Mouse (Mus musculus) 3134 (cell line): Measurements from ENCODE around the gene Slc22a14.
"Not testable (repeated sequence)": the region's sequence is repeated elsewhere in the genome, so short reads cannot be mapped to it uniquely, and the experiment has no call there.

ENCODE experiments used
- DNase-seq: peaks from one replicate; pipeline ENCODE4 v3.0.0-alpha.2; 2011; ENCODE audit warnings: low spot score; ENCODE audit not compliant: insufficient read length; ENCODE audit errors: extremely low read depth

Slc22a14 gene

DNA sequence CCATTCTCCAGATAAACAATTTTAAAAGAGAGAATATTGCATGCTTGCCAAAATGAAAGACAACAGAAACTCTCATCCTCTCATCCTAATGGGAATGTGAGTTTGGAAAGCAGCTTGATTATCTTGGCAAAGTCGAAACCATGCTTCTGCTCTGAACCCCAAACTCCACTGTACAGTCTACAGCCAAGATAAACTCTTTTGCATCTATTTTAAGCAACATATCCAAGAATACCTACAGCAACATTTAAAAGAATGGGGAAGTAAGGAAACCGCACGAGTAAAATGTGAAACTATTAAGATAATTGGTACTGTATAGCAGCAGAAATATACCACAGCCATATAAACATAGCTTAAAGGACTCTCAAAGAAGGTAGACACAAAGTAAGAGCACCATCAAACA lies 36.9 kb downstream of the Slc22a14 start:
- no peak for DNase-seq

DNA sequence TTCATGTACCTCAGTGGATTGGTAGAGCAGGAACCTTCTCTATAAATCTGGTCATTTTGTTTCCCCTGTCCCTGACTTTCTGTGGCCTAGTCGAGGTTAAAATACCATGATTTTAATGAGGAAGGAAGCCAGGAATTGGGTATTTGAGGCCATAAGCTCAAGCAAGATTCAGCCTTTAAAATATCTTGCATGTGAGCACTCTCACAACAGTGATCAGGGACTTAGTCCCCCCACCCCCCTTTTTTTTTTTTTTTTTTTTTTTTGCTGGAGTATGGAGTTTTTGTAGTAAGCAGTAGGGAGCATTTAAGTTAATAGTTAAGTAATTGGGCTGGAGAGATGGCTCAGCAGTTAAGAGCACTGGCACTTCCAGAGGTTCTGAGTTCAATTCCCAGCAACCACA lies 41.2 kb downstream of the Slc22a14 start:
- DNase-seq, result no peak

DNA sequence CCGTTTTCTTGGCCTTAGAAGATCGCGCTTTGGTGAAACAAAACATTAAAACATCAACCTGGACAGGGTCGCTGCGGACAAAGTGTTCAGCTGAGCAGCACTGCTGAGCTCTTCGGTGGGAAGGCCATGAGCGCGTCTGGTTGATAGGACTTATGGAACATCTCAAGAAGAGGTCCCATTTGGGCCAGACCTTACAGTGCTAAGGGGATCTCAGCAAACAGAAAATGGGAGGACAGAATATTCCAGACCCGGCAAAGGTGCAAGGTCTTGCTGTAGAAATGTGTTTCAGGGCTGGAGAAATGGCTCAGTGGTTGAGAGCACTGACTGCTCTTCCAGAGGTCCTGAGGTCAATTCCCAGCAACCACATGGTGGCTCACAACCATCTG lies 42.1 kb downstream of the Slc22a14 start:
- DNase-seq, result no peak

DNA sequence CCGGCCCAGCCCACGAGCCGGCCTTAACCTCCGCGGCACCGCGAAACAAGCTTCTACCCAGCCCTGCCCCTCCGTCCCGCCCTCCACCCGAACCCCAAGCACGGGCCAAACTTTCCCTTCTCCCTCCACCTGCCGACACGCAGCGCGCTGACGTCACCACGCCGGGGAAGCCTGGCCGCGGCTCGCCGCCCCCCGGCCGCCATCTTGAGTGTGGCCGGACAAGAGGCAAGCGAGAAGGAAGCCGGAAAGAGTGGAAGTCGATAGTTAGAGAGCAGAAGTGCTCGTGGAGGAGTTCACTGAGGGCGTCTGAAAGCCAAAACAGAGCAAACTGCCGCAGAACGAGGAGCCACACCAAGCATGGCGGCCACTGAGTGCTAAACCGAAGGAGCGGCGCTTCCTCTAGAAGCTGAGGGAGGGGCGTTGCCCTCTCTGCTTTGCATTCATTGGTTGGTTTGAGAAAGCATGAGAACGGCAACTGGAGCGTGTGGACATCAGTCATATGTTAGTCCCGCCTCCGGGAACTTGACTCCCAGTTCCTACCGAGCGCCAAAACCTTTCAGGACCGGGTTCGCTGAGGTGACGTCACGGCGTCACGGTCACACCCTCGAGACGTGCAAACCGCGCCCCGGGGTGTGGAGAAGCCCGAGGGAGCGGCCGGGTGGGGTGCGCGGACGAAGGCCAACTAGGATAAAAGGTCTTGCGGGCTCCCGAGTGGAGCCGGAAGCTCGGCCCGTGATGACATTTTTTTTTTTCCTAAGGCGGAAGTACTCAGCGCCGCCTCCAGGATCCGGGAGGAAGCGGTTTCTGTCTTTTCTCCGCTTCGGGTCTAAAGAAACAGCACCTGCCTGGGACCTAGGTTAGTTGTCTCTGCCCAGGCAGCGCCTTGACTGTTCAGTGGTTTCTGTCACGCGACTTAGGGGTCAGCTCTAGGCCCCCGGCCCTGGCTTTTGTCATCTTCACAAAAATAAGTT lies 42.8 kb downstream of the Slc22a14 start, which contains the start of gene Oxsr1:
Gene Oxsr1 (minus strand): TSS at position 139 of the 971 bp plus-strand sequence.
- DNase-seq, result peak; percentile 99

DNA sequence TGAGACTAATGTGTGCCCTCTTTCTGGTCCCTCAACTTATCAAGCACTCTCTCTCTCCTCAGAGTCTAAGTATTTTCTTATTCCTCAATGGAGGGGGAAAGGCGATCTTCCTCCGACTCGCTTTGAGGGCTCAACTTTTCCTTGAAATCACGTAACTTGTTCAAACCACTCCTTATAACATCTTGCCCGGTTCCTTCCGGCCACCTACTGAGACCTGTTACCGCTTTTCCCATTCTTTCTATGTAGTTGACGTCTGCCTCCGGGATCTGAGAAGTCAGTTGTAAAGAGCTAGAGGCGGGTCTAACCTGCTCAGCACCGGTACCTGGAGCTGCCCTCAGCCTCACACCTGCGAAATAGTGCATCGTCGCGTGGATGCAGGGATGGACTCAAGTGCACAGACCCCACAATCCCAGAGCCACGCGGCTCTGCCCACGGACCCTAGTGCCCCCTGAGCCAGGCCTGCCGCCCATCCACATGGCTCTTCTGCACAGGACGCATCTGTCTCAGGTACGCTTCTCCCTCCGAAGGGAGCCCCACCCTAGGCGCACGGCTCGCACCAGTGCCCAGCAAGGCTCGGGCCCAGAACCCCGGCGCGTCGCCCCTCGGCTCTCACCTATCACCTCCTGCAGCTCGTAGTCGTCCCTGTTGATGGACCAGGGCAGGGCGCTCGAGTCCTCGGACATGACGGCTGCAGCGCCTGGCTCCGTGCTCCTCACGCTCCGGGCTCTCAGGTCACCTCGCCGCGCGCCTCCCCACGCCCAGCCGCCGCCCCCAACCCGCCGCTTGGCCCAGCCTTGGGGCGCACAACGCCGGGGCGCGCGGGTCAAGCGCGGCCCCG lies 43.7 kb downstream of the Slc22a14 start:
- DNase-seq, result peak; percentile 59

DNA sequence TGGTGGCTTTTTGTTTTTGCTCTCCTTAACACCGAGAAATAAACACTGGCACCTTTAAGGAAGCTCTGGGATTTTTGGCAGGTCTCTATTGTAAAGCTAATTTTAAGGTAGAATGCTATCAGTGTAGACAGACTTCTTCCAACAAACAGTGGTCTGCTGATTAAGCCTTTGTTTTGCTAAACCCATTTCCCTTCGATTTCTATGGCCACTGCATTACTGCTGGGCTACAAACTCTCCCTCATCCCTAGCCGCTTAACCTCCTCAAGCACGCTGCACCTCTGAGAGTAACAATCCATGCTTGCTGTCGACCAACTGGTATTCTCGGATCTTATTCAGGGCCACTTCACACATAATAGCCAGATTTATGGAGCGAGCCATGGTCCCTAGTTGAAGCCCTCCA lies 44.4 kb downstream of the Slc22a14 start:
- no peak for DNase-seq

DNA sequence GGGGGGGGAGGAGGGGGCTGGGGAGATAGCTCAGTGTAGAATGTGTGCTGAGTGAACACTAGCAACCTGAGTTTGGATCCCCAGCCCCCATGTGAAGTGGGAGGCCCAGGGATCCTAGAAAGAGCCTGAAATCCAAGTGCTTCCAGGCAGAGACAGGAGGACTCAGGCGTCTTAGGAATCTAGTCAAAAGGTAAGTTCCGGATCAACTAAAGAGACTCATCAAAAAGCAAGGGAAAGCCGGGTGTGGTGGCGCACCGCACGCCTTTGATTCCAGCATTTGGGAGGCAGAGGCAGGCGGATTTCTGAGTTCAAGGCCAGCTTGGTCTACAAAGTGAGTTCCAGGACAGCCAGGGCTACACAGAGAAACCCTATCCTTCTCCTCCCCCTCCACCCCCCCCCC lies 44.9 kb downstream of the Slc22a14 start:
- no peak for DNase-seq

DNA sequence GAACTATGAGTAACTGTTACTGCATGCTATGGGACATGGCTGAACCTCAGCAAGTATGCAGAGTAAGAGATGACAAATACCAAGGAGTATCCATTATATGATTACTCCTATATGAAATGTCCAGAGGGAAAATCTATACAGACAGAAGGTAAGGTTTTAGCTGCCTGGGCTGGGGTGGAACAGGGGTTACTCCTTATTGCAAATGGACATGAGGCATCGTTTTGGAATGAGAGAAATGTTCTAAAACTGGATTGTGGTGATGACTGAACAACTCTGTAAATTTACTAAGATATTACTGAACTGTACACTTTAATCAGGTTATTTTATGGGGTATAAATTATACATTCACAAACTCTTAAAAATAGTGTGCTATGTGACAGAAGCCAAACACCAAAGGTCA lies 46.5 kb downstream of the Slc22a14 start:
- DNase-seq, result no peak

DNA sequence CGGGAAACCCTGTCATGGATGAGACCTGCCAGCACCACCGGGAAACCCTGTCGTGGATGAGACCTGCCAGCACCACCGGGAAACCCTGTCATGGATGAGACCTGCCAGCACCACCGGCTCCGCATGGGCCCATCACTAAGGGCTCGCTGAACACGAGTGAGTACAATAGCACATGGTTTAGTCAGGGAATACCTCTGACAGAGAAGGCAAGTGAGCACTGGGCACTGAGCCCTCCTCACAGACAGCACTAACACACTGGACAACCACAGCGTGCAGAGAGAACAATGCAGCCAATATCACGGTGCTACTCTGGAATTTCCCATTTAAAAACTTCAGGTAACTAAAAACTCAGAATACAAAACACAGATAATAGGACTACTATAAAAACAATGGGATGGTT lies 52.3 kb downstream of the Slc22a14 start:
- no peak for DNase-seq

DNA sequence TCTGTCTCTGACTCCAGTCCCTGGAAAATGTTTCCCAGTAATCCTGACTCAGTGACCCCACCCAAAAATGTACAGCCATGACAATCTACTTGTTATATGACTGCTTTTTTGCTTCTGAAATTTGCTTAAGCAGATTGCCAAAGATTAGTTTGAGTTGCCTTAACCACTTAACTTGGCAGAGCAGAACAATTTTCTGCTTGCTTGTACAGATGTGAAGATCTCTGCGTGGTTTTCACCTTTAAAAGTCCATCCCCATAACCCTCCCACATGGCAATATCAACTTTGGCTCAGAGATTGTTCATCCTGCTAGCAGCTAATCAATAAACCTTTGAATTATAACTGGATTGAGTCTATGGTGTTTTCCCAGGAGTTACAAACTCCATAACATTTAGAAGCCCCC lies 56.3 kb downstream of the Slc22a14 start:
- DNase-seq, result no peak

DNA sequence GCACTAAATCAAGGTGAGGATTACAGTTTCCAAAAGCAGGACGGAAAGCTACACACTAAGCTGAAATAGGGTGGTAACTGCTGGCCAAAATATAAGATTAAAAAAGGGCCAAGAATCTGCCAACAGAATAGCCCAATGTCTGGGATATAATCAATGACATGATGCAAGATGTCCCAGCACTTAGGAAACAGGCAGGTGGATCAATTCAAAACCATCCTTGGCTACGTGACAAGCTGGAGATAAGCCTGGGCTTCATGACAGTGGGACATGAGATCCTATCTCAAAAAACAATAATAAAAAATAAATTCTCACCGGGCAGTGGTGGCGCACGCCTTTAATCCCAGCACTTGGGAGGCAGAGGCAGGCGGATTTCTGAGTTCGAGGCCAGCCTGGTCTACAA lies 59.5 kb downstream of the Slc22a14 start:
- DNase-seq, result no peak

DNA sequence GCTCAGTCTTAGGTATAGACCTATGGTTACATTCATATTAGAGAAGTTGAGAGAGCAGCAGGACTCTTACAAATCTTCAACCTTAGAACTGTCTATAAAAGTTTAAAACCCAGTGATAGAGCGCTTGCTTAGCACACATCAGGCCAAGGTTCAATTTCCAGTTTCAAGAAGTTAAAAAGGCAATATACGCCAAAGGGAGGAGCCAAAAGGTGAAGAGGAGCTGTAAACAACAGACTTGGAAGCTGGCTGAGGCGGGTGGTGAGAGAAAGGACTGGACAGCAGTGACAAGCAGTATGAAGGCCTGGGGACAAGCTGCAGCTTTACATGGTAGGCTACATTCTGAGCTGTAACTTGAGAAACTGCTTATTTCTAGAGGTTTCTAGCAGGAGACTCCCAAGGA lies 66.8 kb downstream of the Slc22a14 start:
- DNase-seq, result no peak

DNA sequence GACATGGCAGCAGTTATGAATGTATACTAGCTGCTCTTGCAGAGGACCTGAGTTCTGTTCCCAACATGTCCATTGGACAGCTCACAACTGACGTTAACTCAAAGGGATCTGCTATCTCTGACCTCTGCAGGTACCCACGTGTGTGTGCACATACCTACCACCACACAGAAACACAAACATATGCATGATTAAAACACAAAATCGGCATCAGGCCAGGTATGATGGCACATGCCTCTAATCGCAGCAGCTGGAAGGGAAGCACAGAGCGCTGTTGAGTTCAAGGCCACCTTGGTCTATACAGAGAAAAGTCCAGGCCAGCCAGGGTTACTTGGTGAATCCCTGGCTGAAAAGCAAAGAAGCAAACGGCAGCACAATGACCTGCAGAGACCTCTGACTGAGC lies 67.7 kb downstream of the Slc22a14 start:
- DNase-seq, result no peak

DNA sequence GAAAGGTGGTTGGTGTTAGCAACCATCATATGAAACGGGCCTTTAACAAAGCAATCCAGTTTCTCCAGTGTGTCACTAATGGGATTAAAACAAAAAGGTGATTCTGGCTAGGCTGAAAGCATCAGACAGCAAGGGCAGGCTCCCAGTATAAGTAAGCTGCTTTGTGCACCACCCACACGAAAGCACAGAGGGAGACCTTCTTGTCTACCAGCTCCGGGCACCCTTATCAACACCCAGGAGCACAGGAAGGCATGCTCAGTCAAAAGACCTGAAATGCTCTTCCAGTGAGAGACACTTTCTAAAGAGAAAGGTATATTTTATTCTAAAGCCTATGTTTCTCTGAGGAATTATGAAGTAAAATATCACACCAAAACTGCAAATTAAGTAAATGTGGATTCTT lies 74.6 kb downstream of the Slc22a14 start:
- DNase-seq, result no peak

DNA sequence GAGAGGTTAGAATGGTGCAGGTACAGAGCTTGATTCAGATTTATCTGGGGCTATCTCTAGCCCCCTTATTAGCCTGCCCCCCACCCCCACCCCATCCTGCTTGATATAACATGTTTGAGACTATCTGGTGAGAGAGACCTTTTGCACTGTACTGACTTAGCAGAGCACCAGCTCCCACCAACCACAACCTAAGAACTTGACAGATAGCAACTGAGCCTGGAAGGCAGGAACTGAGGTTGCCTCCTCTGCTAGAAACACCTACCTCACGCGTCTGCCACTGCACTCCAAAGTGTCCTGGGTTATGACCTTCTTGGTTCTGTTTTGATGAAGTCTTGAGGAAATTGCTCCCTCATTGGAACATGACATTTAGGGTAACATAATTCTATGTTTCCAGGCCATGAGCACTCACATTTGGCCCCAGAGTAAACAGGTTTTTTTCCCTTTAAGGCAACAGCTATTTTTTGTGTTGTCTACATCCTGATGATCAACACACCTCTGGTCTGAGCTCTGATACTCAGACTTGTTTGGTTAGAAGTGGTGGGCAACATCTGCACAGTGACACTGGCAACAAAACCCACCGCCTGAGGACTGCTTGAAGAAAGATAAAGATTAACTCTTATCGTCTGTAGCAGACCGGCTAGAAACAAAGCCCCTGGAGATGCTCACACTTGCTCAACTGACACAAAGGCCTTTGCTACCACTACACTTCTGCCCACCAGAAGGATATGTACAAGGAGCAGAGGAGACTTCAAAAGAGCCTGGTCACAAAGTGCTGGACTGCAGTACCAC lies 84.3 kb downstream of the Slc22a14 start:
- no peak for DNase-seq

DNA sequence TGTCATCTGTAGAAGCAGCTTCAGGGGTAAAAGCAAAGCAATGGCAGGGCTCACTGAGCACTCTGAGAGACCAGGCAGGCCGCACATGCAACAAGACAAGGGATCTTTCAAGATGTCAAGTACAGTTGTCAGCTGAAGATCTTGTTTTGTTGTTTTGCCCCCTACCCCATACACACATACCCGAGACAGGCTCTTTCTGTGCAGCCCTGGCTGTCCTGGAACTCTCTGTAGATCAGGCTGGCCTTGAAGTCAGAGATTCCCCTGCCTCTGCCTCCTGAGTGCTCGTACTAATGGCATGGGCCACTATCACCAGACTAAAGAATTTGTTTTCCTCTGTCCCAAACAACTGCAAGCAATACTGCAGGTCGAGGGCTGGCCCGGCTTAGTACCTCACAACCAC lies 87.3 kb downstream of the Slc22a14 start:
- DNase-seq, result no peak

DNA sequence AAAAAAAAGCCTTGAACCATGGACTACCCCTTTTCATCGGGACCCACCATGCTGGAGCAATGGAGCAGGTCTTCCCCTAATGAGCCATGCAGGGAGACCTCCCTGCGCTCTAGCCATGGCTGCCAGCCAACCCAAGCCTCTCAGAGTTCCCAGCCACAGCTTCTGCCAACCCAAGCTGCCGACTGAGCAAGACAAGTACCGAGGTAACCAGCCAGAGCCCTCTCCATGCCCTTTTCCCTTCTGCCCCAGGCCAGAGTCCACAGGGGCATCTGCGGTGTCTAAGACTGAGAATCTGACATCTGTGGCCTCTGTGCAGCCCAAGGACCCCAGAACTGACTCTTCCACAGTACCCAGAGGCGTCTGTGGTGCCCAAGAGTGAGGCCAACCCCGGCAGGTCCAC lies 89.0 kb downstream of the Slc22a14 start:
- DNase-seq, result no peak

DNA sequence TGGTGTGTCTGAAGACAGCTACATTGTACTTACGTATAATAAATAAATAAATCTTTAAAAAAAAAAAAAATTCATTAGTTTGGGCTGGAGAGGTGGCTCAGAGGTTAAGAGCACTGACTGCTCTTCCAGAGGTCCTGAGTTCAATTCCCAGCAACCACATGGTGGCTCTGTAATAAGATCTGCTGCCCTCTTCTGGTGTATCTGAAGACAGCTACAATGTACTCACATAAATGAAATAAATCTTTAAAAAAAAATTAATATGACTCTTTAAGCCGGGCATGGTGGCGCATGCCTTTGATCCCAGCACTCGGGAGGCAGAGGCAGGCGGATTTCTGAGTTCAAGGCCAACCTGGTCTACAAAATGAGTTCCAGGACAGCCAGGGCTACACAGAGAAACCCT lies 90.5 kb downstream of the Slc22a14 start:
- DNase-seq, result not testable (repeated sequence)

DNA sequence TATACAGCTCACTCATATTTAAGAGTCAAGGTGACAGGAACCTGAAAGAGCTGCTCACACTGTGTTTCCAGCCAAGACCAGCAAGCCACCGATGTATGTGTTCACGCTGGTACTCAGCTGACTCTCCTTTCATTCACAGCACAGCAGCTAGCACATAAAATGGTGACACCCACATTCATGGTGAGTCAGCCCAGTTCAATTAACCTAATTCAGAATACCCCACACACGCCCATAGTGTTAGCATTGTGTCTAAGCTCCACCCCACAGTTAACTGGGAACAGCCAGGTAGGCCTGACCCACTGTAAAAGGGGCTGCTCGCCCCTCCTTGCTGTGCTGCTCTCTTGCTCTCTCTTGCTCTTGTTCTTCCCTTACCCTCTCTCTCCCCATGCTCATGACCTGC lies 93.9 kb downstream of the Slc22a14 start:
- no peak for DNase-seq

DNA sequence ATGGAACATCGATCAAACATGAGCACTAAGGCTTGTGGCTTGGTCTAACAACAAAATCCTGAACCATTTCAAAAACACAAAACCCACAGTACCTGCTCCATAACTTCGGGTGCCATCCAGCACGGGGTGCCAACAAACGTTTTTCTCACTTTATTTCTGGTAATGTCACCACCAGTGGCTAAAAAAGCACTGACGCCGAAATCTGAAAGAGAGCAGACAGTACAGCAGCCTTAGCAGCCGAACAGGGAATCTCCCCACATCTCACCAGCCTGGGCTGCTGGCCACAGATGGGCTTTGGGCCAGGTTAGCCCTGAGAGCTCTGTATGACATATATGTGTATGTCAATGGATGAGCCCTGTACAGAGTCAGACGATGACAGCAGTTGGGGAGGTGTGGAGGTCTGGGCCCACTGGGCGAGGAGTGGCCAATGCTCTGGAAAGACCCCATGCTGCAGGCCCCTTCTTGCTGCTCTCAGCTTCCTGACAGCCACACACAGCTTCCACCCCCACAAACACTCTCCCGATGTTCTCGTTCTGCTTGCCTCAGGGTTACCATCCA lies 96.7 kb downstream of the Slc22a14 start:
- DNase-seq, result no peak

DNA sequence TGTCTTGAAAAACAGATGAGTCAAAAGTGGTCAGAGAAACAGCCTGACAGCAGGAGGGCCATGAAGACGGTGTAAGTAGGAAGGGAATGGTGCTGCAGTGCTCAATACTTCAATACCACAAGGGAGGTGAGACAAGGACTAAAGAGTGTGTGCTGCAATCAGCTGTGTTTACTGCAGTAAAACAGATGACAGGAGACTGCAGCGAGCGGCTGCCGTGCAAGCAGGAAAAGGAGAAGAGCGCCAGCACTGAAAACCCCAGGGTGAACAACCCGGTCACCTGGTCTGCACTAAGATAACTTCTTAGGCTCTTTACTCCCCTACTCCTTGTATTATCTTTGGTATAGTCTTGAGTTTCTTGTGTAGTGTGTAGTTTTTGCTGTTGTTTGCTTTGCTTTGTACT lies 97.2 kb downstream of the Slc22a14 start:
- DNase-seq, result no peak
